Mouse (Mus musculus) CH12.LX (cell line): ENCODE measurements around the gene Wnt4. TPM values are rescaled to one million over a fixed set of nuclear protein-coding genes. Genes with fewer than 3 reads are reported as not detected.

ENCODE experiments used
- DNase-seq: peaks from one replicate; pipeline ENCODE4 v3.0.0-alpha.2; 2013; ENCODE audit errors: extremely low read depth
- H3K27ac ChIP-seq: 2 replicates; pipeline ENCODE4 v1.5.1; 2012; ENCODE audit warnings: low read depth, mild to moderate bottlenecking, control low read depth, moderate library complexity; ENCODE audit not compliant: insufficient read depth
- H3K27me3 ChIP-seq: replicated peaks from 2 replicates; pipeline ENCODE3; 2012; ENCODE audit warnings: inconsistent platforms
- H3K36me3 ChIP-seq, 2 experiments: replicated peaks in 1 of 2; 2 replicates each; pipeline versions ENCODE3 to v1.6.1; 2012; ENCODE audit warnings: inconsistent platforms in 1 of 2, low read length in 1 of 2, mild to moderate bottlenecking in 1 of 2, mixed read lengths in 1 of 2, moderate library complexity in 1 of 2; ENCODE audit not compliant: control insufficient read depth in 1 of 2, insufficient read depth in 1 of 2
- H3K4me1 ChIP-seq, 2 experiments: 2 replicates each; pipeline ENCODE4 v1.6.1; 2012; ENCODE audit warnings: inconsistent platforms in 1 of 2, moderate library complexity in 1 of 2; ENCODE audit not compliant: insufficient read depth in 2 of 2, control insufficient read depth in 1 of 2
- H3K4me2 ChIP-seq: 2 replicates; pipeline ENCODE4 v1.6.1; 2012; ENCODE audit warnings: low read depth, mild to moderate bottlenecking, control low read depth; ENCODE audit not compliant: poor library complexity, insufficient read depth, severe bottlenecking
- H3K4me3 ChIP-seq, 3 experiments: fragments of 150-350 bp in 1 of 3; sonication (generic) in 1 of 3; replicated peaks in 1 of 3; 2 replicates each; pipeline versions ENCODE3 to v1.5.1; 2011 to 2012; ENCODE audit warnings: low read depth in 2 of 3, low read length in 2 of 3, mild to moderate bottlenecking in 2 of 3, moderate library complexity in 2 of 3, control low read depth in 1 of 3, improper control_type of control experiment in 1 of 3, inconsistent platforms in 1 of 3, mixed read lengths in 1 of 3; ENCODE audit not compliant: poor library complexity in 1 of 3
- H3K79me2 ChIP-seq: replicated peaks from 2 replicates; pipeline ENCODE4 v1.6.1; 2012; ENCODE audit warnings: mild to moderate bottlenecking, moderate library complexity; ENCODE audit not compliant: control insufficient read depth, poor library complexity, insufficient read depth, severe bottlenecking; ENCODE audit errors: extremely low read depth
- H3K9ac ChIP-seq: 2 replicates; pipeline ENCODE4 v1.6.1; 2012; ENCODE audit warnings: low read depth, mild to moderate bottlenecking, control low read depth, moderate library complexity; ENCODE audit not compliant: insufficient read depth
- H3K9me3 ChIP-seq: replicated peaks from 2 replicates; pipeline ENCODE3; 2012; ENCODE audit warnings: low read length, inconsistent platforms, mixed read lengths
- BHLHE40 ChIP-seq: IDR thresholded peaks from 2 replicates; pipeline ENCODE4 v1.6.1; 2011; ENCODE audit warnings: mild to moderate bottlenecking, low read depth, low read length, improper control_type of control experiment
- CHD1 ChIP-seq: IDR thresholded peaks from 2 replicates; pipeline ENCODE4 v1.6.1; 2012; ENCODE audit warnings: low read depth, low read length, improper control_type of control experiment, inconsistent platforms
- CHD2 ChIP-seq: IDR thresholded peaks from 2 replicates; pipeline ENCODE4 v1.6.1; 2011; ENCODE audit warnings: low read length, improper control_type of control experiment
- CTCF ChIP-seq, 2 experiments: IDR thresholded peaks in 1 of 2; conservative IDR thresholded peaks in 1 of 2; 2 replicates each; pipeline ENCODE4 v1.5.1; 2011 to 2012; ENCODE audit warnings: low read depth in 2 of 2, low read length in 2 of 2, improper control_type of control experiment in 1 of 2, inconsistent platforms in 1 of 2, mild to moderate bottlenecking in 1 of 2, moderate library complexity in 1 of 2
- ELF1 ChIP-seq: IDR thresholded peaks from 2 replicates; pipeline ENCODE4 v1.6.1; 2014; ENCODE audit warnings: low read depth, mild to moderate bottlenecking, inconsistent platforms, low read length, improper control_type of control experiment
- ETS1 ChIP-seq: conservative IDR thresholded peaks from 2 replicates; pipeline ENCODE4 v1.6.1; 2012; ENCODE audit warnings: low read depth, mild to moderate bottlenecking, inconsistent platforms, low read length, improper control_type of control experiment, moderate library complexity
- GABPA ChIP-seq: IDR thresholded peaks from 2 replicates; pipeline ENCODE4 v1.6.1; 2012; ENCODE audit warnings: low read depth, low read length, improper control_type of control experiment, inconsistent platforms; ENCODE audit not compliant: insufficient replicate concordance
- HCFC1 ChIP-seq: IDR thresholded peaks from 2 replicates; pipeline ENCODE4 v1.6.1; 2012; ENCODE audit warnings: low read depth, mild to moderate bottlenecking, inconsistent platforms, low read length, improper control_type of control experiment
- IRF4 ChIP-seq: IDR thresholded peaks from 2 replicates; pipeline ENCODE4 v1.6.1; 2014; ENCODE audit warnings: low read depth, mild to moderate bottlenecking, inconsistent platforms, low read length, improper control_type of control experiment
- JUN ChIP-seq: IDR thresholded peaks from 2 replicates; pipeline ENCODE4 v1.6.1; 2011; ENCODE audit warnings: low read depth, mild to moderate bottlenecking, low read length, improper control_type of control experiment, moderate library complexity; ENCODE audit not compliant: insufficient read depth
- MAX ChIP-seq: IDR thresholded peaks from 2 replicates; pipeline ENCODE4 v1.6.1; 2011; ENCODE audit warnings: low read length, improper control_type of control experiment
- MAZ ChIP-seq: IDR thresholded peaks from 2 replicates; pipeline ENCODE4 v1.6.1; 2012; ENCODE audit warnings: low read depth, mild to moderate bottlenecking, inconsistent platforms, low read length, improper control_type of control experiment, moderate library complexity
- MEF2A ChIP-seq: IDR thresholded peaks from 2 replicates; pipeline ENCODE4 v1.6.1; 2014; ENCODE audit warnings: low read depth, mild to moderate bottlenecking, inconsistent platforms, low read length, improper control_type of control experiment, borderline replicate concordance
- MYC ChIP-seq: IDR thresholded peaks from 2 replicates; pipeline ENCODE4 v1.6.1; 2011; ENCODE audit warnings: low read depth, mild to moderate bottlenecking, improper control_type of control experiment, low read length
- PAX5 ChIP-seq: IDR thresholded peaks from 2 replicates; pipeline ENCODE4 v1.6.1; 2012; ENCODE audit warnings: low read length, inconsistent platforms, mixed read lengths
- RAD21 ChIP-seq: IDR thresholded peaks from 2 replicates; pipeline ENCODE4 v1.6.1; 2011; ENCODE audit warnings: low read depth, mild to moderate bottlenecking, low read length, improper control_type of control experiment, moderate library complexity
- RCOR1 ChIP-seq: conservative IDR thresholded peaks from 2 replicates; pipeline ENCODE4 v1.6.1; 2012; ENCODE audit warnings: low read depth, mild to moderate bottlenecking, inconsistent platforms, low read length, improper control_type of control experiment
- SIN3A ChIP-seq: IDR thresholded peaks from 2 replicates; pipeline ENCODE4 v1.6.1; 2012; ENCODE audit warnings: low read length, improper control_type of control experiment, inconsistent platforms
- SMC3 ChIP-seq: IDR thresholded peaks from 2 replicates; pipeline ENCODE4 v1.6.1; 2011; ENCODE audit warnings: low read depth, low read length, improper control_type of control experiment
- TBP ChIP-seq: conservative IDR thresholded peaks from 2 replicates; pipeline ENCODE4 v1.6.1; 2011; ENCODE audit warnings: low read depth, low read length, improper control_type of control experiment
- UBTF ChIP-seq: IDR thresholded peaks from 2 replicates; pipeline ENCODE4 v1.6.1; 2012; ENCODE audit warnings: low read depth, mild to moderate bottlenecking, inconsistent platforms, low read length, improper control_type of control experiment, moderate library complexity
- USF2 ChIP-seq: conservative IDR thresholded peaks from 2 replicates; pipeline ENCODE4 v1.6.1; 2011; ENCODE audit warnings: low read depth, low read length, improper control_type of control experiment
- ZKSCAN1 ChIP-seq: IDR thresholded peaks from 2 replicates; pipeline ENCODE4 v1.6.1; 2012; ENCODE audit warnings: low read depth, inconsistent platforms, low read length, improper control_type of control experiment, borderline replicate concordance
- dilution Hi-C: fragments of 300-500 bp; cut with MboI; formaldehyde crosslinking; loops from 2 replicates; pipeline ENCODE4 v1.14.3; 2020; ENCODE audit warnings: low sequenced_read_pairs; ENCODE audit not compliant: extremely low pct_unique_long_range_greater_than_20kb, extremely low pct_ligation_motif_present
- in situ Hi-C: fragments of 300-500 bp; cut with MboI; formaldehyde crosslinking; loops from 3 replicates; pipeline ENCODE4 v1.14.3; 2019; ENCODE audit warnings: low sequenced_read_pairs, low pct_ligation_motif_present, low pct_unique_long_range_greater_than_20kb, mixed read lengths
- polyA plus RNA-seq: library from polyadenylated mRNA; unstranded; fragments of >175 nt; gene quantifications from 2 replicates; pipeline ENCODE4 v1.2.1, GENCODE M21; 2012; ENCODE audit warnings: low read depth; ENCODE audit not compliant: insufficient read length
- total RNA-seq, 2 experiments: library from RNA; depleted of rRNA; stranded (reverse); fragments of 300-350 nt in 1 of 2; fragments of >200 nt in 1 of 2; gene quantifications; 2 replicates each; pipeline ENCODE4 v1.2.3; 2012 to 2014

The Wnt4 gene
- total and polyA plus RNA-seq, 3 experiments = not detected

DNA sequence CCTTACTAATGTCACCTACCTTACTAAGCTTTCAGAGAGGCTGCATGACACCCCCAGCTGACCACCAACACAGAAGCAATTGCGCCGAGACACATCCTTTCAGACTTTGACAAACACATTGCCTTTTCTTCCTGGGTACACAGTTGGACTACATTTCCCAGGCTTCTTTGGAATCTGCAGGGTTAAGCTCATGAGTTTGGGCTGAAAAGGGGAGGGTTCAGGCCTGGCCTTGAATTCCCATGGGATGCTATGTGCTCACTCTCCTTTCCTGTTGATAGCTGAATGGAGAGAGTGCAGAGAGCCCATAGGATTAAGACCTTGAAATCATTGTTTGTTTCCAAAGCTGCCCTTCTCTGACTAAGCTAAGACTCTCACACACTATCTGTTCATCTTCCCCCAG lies 42.8 kb upstream of the Wnt4 start:
- H3K27ac ChIP-seq = no peak overlapping the region
- no peaks in the 10 kb centered on the region for H3K4me1 ChIP-seq
- H3K9me3 ChIP-seq = peaks cover 5% of the 10 kb centered on the region
- no peak overlapping the region for H3K4me3 ChIP-seq
- peaks cover 72% of the 10 kb centered on the region for H3K27me3 ChIP-seq
- dilution Hi-C loops = no loop called here
- no peak overlapping the region for H3K9ac ChIP-seq
- no peak for TF ChIP-seq TBP
- no peak for TF ChIP-seq IRF4
- no peak for TF ChIP-seq UBTF
- TF ChIP-seq JUN = no peak
- no peak for TF ChIP-seq ELF1
- no peak for TF ChIP-seq BHLHE40
- TF ChIP-seq RCOR1 = no peak
- no peak for TF ChIP-seq CHD2
- no peak for TF ChIP-seq GABPA
- TF ChIP-seq RAD21 = no peak
- TF ChIP-seq MAX = no peak
- TF ChIP-seq ETS1 = no peak
- TF ChIP-seq PAX5 = no peak
- TF ChIP-seq MYC = no peak
- in situ Hi-C loops = no loop called here
- H3K79me2 ChIP-seq = no peaks in the 10 kb centered on the region
- no peak for DNase-seq
- H3K4me2 ChIP-seq = no peak overlapping the region
- no peaks in the 10 kb centered on the region for H3K36me3 ChIP-seq

- Histone ChIP-seq H3K4me3 (no peak overlapping the region), H3K9me3 (peaks cover 14% of the 10 kb centered on the region), H3K27ac (no peak overlapping the region), H3K4me2 (no peak overlapping the region), H3K36me3 (no peaks in the 10 kb centered on the region), H3K9ac (no peak overlapping the region), H3K79me2 (no peaks in the 10 kb centered on the region), H3K27me3 (peaks cover 74% of the 10 kb centered on the region), H3K4me1 (no peaks in the 10 kb centered on the region)
- in situ Hi-C loops = no loop called here
- no peak for TF ChIP-seq ETS1
- TF ChIP-seq CHD2 = no peak
- no peak for TF ChIP-seq IRF4
- no peak for TF ChIP-seq PAX5
- TF ChIP-seq ZKSCAN1 = no peak
- no peak for TF ChIP-seq MYC
- no peak for TF ChIP-seq SIN3A
- TF ChIP-seq MAX = no peak
- no peak for TF ChIP-seq CHD1
- TF ChIP-seq CTCF (conservative IDR thresholded peaks at IDR 0.05 in 1 of 2, IDR thresholded peaks at IDR 0.05 in 1 of 2; ENCODE audit: low read depth in 2 of 2, low read length in 2 of 2) = no peak
- TF ChIP-seq BHLHE40 = no peak
- TF ChIP-seq USF2 = no peak
- no peak for TF ChIP-seq MEF2A
- TF ChIP-seq SMC3 = no peak
- no peak for TF ChIP-seq MAZ
- TF ChIP-seq HCFC1 = no peak
- no peak for DNase-seq
- dilution Hi-C loops = no loop called here
Measured at GRCm38 (mm10) chr4:137235368-137235767, 41.9 kb upstream of the Wnt4 start.
